9 mouse cellular contexts compared by ENCODE assay signal in genomic region chr13:81155322-81155721, GRCm38 (mm10).
DNase-seq lines count a peak whose midpoint lies in the region; ATAC-seq and TF ChIP-seq lines count a peak whose summit lies in the region.
"Had no signal": no experiment of that assay in that cellular context is flagged by ENCODE, and none has a peak within 500 bp of the region (broad histone marks: within the 10 kb centered on the region; RNA-seq: fewer than 3 reads in every experiment).

No protein-coding gene starts in this region.

- intact Hi-C loops in gastrocnemius, adult 2 months (cut with DNase I), result loop anchor here (1.0 to 5.0 kb wide), 3 partner anchors 212 to 293 kb away; no protein-coding TSS in a partner anchor

- ATAC-seq in kidney, embryonic 16.5 days (ENCODE audit: low FRiP score, low TSS enrichment), result peak; percentile 78; the same call in 1 of the 2 replicates
- ATAC-seq in lung, postnatal 0 days, result peak; percentile 81
- 0 out of 2 replicates have a peak, but pooled peaks have one; percentile 49 for ATAC-seq in stomach, embryonic 14.5 days (ENCODE audit: insufficient number of reproducible peaks, insufficient read depth, low FRiP score, low read depth)

- no peak for TF ChIP-seq POLR2A in MEL (IDR thresholded peaks at IDR 0.05; ENCODE audit: control insufficient read depth in 1 of 2, insufficient read depth in 1 of 2, low read depth in 1 of 2, low read length in 2 of 2, poor library complexity in 1 of 2)

- no peak overlapping the region for H3K4me3 ChIP-seq in MEL (ENCODE audit: control insufficient read depth in 1 of 2, insufficient read depth in 1 of 2, low read depth in 2 of 2, low read length in 2 of 2)
- no peak overlapping the region for H3K4me3 ChIP-seq in gastrocnemius, adult 2 months
- no peak overlapping the region for H3K4me3 ChIP-seq in kidney, embryonic 16.5 days (ENCODE audit: low read length)
- H3K4me3 ChIP-seq in lung, postnatal 0 days (ENCODE audit: low read depth, low read length), result no peak overlapping the region
- H3K4me3 ChIP-seq in stomach, embryonic 14.5 days (ENCODE audit: low read depth, low read length), result no peak overlapping the region
- H3K4me3 ChIP-seq: myocyte had no signal

- H3K4me1 ChIP-seq in MEL (ENCODE audit: control insufficient read depth in 1 of 2, insufficient read depth in 2 of 2, low read length in 2 of 2), result no peaks in the 10 kb centered on the region
- H3K4me1 ChIP-seq in kidney, embryonic 16.5 days (ENCODE audit: insufficient read depth, low read length), result no peaks in the 10 kb centered on the region
- H3K4me1 ChIP-seq in lung, postnatal 0 days (ENCODE audit: insufficient read depth, low read depth, low read length), result no peaks in the 10 kb centered on the region
- H3K4me1 ChIP-seq in stomach, embryonic 14.5 days (ENCODE audit: control insufficient read depth, insufficient read depth, low read length), result no peaks in the 10 kb centered on the region

- no peaks in the 10 kb centered on the region for H3K36me3 ChIP-seq in MEL (ENCODE audit: control insufficient read depth in 1 of 2, insufficient read depth in 2 of 2, low read length in 2 of 2)
- H3K36me3 ChIP-seq in kidney, embryonic 16.5 days (ENCODE audit: insufficient read depth, low read length), result no peaks in the 10 kb centered on the region
- no peaks in the 10 kb centered on the region for H3K36me3 ChIP-seq in lung, postnatal 0 days (ENCODE audit: insufficient read depth, low read length)
- H3K36me3 ChIP-seq in stomach, embryonic 14.5 days (ENCODE audit: control insufficient read depth, insufficient read depth, low read length), result no peaks in the 10 kb centered on the region

- no peaks in the 10 kb centered on the region for H3K27me3 ChIP-seq in MEL (ENCODE audit: control insufficient read depth in 1 of 2, insufficient read depth in 2 of 2, low read length in 2 of 2)
- H3K27me3 ChIP-seq in kidney, embryonic 16.5 days (ENCODE audit: insufficient read depth, low read length), result no peaks in the 10 kb centered on the region
- no peaks in the 10 kb centered on the region for H3K27me3 ChIP-seq in lung, postnatal 0 days (replicated peaks; ENCODE audit: insufficient read depth, low read length)
- no peaks in the 10 kb centered on the region for H3K27me3 ChIP-seq in stomach, embryonic 14.5 days (ENCODE audit: control insufficient read depth, insufficient read depth, low read length)

- H3K27ac ChIP-seq in MEL (ENCODE audit: control insufficient read depth, low read depth, low read length), result no peak overlapping the region
- no peak overlapping the region for H3K27ac ChIP-seq in gastrocnemius, adult 2 months
- H3K27ac ChIP-seq in kidney, embryonic 16.5 days (ENCODE audit: low read length), result no peak overlapping the region
- H3K27ac ChIP-seq in lung, postnatal 0 days (ENCODE audit: low read length), result no peak overlapping the region
- no peak overlapping the region for H3K27ac ChIP-seq in stomach, embryonic 14.5 days (ENCODE audit: low read length)

- no peaks in the 10 kb centered on the region for H3K79me2 ChIP-seq in MEL (ENCODE audit: control insufficient read depth, insufficient read depth, low read length, poor library complexity)

- peak; percentile 5 to 54 (median 28); a peak in 3 of 6 replicates for TF ChIP-seq CTCF in MEL (IDR thresholded peaks at IDR 0.05 in 2 of 3, conservative IDR thresholded peaks at IDR 0.05 in 1 of 3; ENCODE audit: control insufficient read depth in 1 of 3, insufficient read depth in 1 of 3, low read depth in 2 of 3, low read length in 3 of 3, poor library complexity in 1 of 3, severe bottlenecking in 1 of 3)
- TF ChIP-seq CTCF in gastrocnemius, adult 2 months (IDR thresholded peaks at IDR 0.05), result peak; percentile 81
- peak; percentile 89 for TF ChIP-seq CTCF in lung, postnatal 0 days (IDR thresholded peaks at IDR 0.05)

- TF ChIP-seq RAD21 in MEL (IDR thresholded peaks at IDR 0.05; ENCODE audit: low read depth, low read length), result peak; percentile 54

- H3K4me2 ChIP-seq in kidney, embryonic 16.5 days (replicated peaks; ENCODE audit: low read depth, low read length), result no peak overlapping the region
- H3K4me2 ChIP-seq in lung, postnatal 0 days (replicated peaks; ENCODE audit: low read depth, low read length), result no peak overlapping the region
- no peak overlapping the region for H3K4me2 ChIP-seq in stomach, embryonic 14.5 days (replicated peaks; ENCODE audit: low read depth, low read length)

- DNase-seq in 416B (ENCODE audit: low read depth) (peak; percentile 32), MEL (ENCODE audit: low read depth, low spot score) (peak; percentile 21)
- peak; percentile 76 to 77 for DNase-seq in cerebellum, postnatal 10 days
- DNase-seq in gastrocnemius, adult 2 months, result peak; percentile 58
- DNase-seq in lung, postnatal 0 days (ENCODE audit: low spot score), result peak; percentile 90
- no peak for DNase-seq in thymus, postnatal 4 days

- no peaks in the 10 kb centered on the region for H3K9me3 ChIP-seq in MEL (replicated peaks; ENCODE audit: insufficient read depth, low read length)
- H3K9me3 ChIP-seq in kidney, embryonic 16.5 days (ENCODE audit: low read length), result no peaks in the 10 kb centered on the region
- H3K9me3 ChIP-seq in lung, postnatal 0 days (ENCODE audit: low read length), result no peaks in the 10 kb centered on the region
- no peaks in the 10 kb centered on the region for H3K9me3 ChIP-seq in stomach, embryonic 14.5 days (ENCODE audit: control insufficient read depth, low read depth, low read length)

- TF ChIP-seq EP300 in MEL (IDR thresholded peaks at IDR 0.05; ENCODE audit: low read depth in 1 of 2, low read length in 2 of 2), result no peak
- no peak for TF ChIP-seq EP300 in lung, postnatal 0 days (IDR thresholded peaks at IDR 0.05)

- H3K9ac ChIP-seq in MEL (ENCODE audit: control insufficient read depth, low read depth, low read length, poor library complexity, severe bottlenecking), result no peak overlapping the region
- H3K9ac ChIP-seq in kidney, embryonic 16.5 days (replicated peaks; ENCODE audit: low read length), result no peak overlapping the region
- H3K9ac ChIP-seq in lung, postnatal 0 days (replicated peaks; ENCODE audit: low read depth), result no peak overlapping the region
- H3K9ac ChIP-seq in stomach, embryonic 14.5 days (replicated peaks; ENCODE audit: low read depth, low read length), result no peak overlapping the region

TF ChIP-seq in MEL, 35 proteins besides CTCF, POLR2A, EP300 and RAD21:
- TF ChIP-seq ZC3H11A (IDR thresholded peaks at IDR 0.05; ENCODE audit: low read depth, low read length) (peak; percentile 44), TCF12 (IDR thresholded peaks at IDR 0.05; ENCODE audit: low read depth, low read length) (no peak), SMC3 (IDR thresholded peaks at IDR 0.05; ENCODE audit: low read depth, low read length) (peak; percentile 61)

Comparison
In these comparisons a context has a peak if more than half of its experiments do, and no peak if none do; other contexts are left out.
1. CTCF ChIP-seq: peak in every context shown above with its lines; median percentile 89 in lung, postnatal 0 days; 81 in gastrocnemius, adult 2 months; 28 in MEL.